Mouse (Mus musculus): ENCODE data around the gene Washc2.

- no peak for TF ChIP-seq CTCF (IDR thresholded peaks at IDR 0.05; ENCODE audit: control insufficient read depth, insufficient read depth, insufficient read length)
- no peak for TF ChIP-seq FOSL1 (IDR thresholded peaks at IDR 0.05; ENCODE audit: insufficient read depth, low read length, poor library complexity, severe bottlenecking)
- no peak for TF ChIP-seq MYOG (IDR thresholded peaks at IDR 0.05; ENCODE audit: control insufficient read depth, extremely low read depth, insufficient read length)
- no peak for TF ChIP-seq USF1 (IDR thresholded peaks at IDR 0.05; ENCODE audit: low read depth)
- no peak for TF ChIP-seq MAX (IDR thresholded peaks at IDR 0.05)
- TF ChIP-seq CEBPB (IDR thresholded peaks at IDR 0.05; ENCODE audit: low read depth), result no peak
These were observed 27.5 kb downstream of the Washc2 start for GRCm38 (mm10) chr6:116235336-116235735.

Measured in C2C12 (cell line).